Mouse (Mus musculus) stomach, embryonic 16.5 days (tissue): ENCODE measurements around the gene H2afy2. TPM values are rescaled to one million over a fixed set of nuclear protein-coding genes. Genes with fewer than 3 reads are reported as not detected.

Source experiments
- ATAC-seq: fragments of 200-750 bp; cut with Nextera tagmentation; 2 replicates; pipeline ENCODE4 v1.8.0; 2017; ENCODE audit warnings: moderate number of reproducible peaks, moderate TSS enrichment; ENCODE audit not compliant: insufficient read depth, low FRiP score
- H3K27ac ChIP-seq: fragments of 300-500 bp; sonication (generic); 2 replicates; pipeline ENCODE4 v1.5.1; 2014; ENCODE audit warnings: low read length
- H3K27me3 ChIP-seq: fragments of 300-500 bp; sonication (generic); 2 replicates; pipeline ENCODE4 v1.6.1; 2014; ENCODE audit warnings: low read length, control low read depth, mixed read lengths; ENCODE audit not compliant: control insufficient read depth, insufficient read depth
- H3K36me3 ChIP-seq: fragments of 300-500 bp; sonication (generic); 2 replicates; pipeline ENCODE4 v1.6.1; 2014; ENCODE audit warnings: low read length; ENCODE audit not compliant: control insufficient read depth, insufficient read depth
- H3K4me1 ChIP-seq: fragments of 300-500 bp; sonication (generic); 2 replicates; pipeline ENCODE4 v1.6.1; 2014; ENCODE audit warnings: low read length, control low read depth, mixed read lengths; ENCODE audit not compliant: control insufficient read depth, insufficient read depth
- H3K4me2 ChIP-seq: fragments of 300-500 bp; sonication (generic); 2 replicates; pipeline ENCODE4 v1.6.1; 2014; ENCODE audit warnings: low read depth, low read length, mixed read lengths
- H3K4me3 ChIP-seq: fragments of 300-500 bp; sonication (generic); replicated peaks from 2 replicates; pipeline ENCODE4 v1.5.1; 2014; ENCODE audit warnings: mild to moderate bottlenecking, low read length
- H3K9ac ChIP-seq: fragments of 300-500 bp; sonication (generic); 2 replicates; pipeline ENCODE4 v1.6.1; 2014; ENCODE audit warnings: low read length
- H3K9me3 ChIP-seq: fragments of 300-500 bp; sonication (generic); replicated peaks from 2 replicates; pipeline ENCODE4 v1.6.1; 2016; ENCODE audit warnings: low read length, control low read depth; ENCODE audit not compliant: control insufficient read depth
- WGBS: fragments of 180-500 bp; shearing (Covaris S2); extraction: QIAGEN DNeasy Blood & Tissue Kit; methylation state at CpG from one replicate; pipeline ENCODE4 v1.1.7; 2014; 5-methylcytosine and 5-hydroxymethylcytosine counted together
- polyA plus RNA-seq: library from polyadenylated mRNA; unstranded; fragments of >200 nt; fragmentation: Nextera tagmentation; extraction: Ambion mirVana; gene quantifications from 2 replicates; pipeline ENCODE4 v1.2.1, GENCODE M21; 2015

The H2afy2 gene
- polyA plus RNA-seq, 1 experiment from 2014 or later: 86.3 TPM

DNA sequence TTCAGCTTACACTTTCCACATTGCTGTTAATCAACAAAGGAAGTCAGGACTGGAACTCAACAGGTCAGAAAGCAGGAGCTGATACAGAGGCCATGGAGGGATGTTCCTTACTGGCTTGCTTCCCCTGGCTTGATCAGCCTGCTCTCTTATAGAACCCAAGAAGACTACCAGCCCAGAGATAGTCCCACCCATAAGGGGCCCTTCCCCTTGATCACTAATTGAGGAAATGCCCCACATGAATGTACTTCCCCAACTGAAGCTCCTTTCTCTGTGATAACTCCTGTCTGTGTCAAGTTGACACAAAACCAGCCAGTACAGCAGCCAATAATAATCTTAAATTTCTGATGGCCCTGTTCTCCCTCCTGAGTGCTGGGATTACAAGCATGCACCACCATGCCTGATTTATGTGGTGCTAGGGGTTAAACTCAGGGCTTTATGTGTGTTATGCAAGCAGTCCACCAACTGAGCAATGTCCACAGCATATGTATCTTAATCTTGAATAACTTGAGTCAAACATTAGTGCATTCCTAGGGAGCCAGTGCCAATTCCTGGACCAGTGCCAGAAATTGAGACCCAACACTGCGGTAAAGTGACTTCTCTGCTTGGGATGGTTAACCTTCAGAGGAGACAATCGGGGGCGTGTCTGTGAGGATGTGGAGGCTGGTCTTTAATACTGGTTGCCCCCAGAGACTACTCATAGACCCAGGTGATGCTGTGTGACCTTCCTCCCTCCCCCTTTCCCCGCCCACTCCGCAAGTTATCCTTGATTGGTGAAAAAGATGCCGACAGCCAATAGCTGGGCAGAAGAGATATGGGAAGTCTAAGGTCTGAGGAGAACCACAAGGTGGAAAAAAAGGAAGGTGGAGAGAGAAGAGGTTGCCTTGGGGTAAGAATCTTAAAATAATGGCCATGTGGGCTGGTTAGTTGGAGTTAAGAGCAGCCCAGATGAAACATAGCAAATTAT, 77.3 kb downstream of the H2afy2 start:
- 70% methylated on average over 6 of the region's 6 CpGs for WGBS
- H3K36me3 ChIP-seq: peaks cover 13% of the 10 kb centered on the region
- no peaks in the 10 kb centered on the region for H3K9me3 ChIP-seq
- H3K4me1 ChIP-seq: 0 out of 2 replicates have a peak, but pooled peaks cover 3% of the 10 kb centered on the region
- no peak overlapping the region for H3K27ac ChIP-seq
- no peak overlapping the region for H3K9ac ChIP-seq
- no peak; the same call in 1 of the 2 replicates for ATAC-seq
- H3K27me3 ChIP-seq: no peaks in the 10 kb centered on the region
- no peak overlapping the region for H3K4me2 ChIP-seq
- H3K4me3 ChIP-seq: no peak overlapping the region

DNA sequence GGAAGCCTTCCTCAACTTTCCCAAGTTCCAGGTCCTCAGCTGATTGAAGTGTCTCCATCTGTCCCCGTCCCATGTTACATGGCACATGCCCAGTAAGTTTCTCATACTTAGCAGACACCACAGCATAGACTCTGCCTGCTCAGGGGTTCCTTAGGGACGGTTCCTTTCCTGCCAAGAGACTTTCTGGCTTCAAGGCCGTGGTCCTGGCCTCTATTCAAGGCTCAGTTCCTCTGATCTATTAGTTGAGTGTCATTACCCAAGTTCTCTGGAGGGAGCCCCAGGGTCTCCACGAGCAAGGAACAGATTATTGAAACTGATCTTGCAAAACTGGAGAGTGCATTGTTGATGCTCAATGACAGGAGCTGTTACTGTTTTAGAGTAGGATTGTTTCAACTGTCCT, 79.3 kb downstream of the H2afy2 start:
- no peak for ATAC-seq
- Histone ChIP-seq H3K36me3 (peaks cover 15% of the 10 kb centered on the region), H3K9ac (no peak overlapping the region), H3K4me3 (no peak overlapping the region), H3K4me1 (0 out of 2 replicates have a peak, but pooled peaks cover 3% of the 10 kb centered on the region), H3K4me2 (no peak overlapping the region), H3K9me3 (no peaks in the 10 kb centered on the region), H3K27me3 (no peaks in the 10 kb centered on the region), H3K27ac (no peak overlapping the region)
- WGBS: 70% methylated on average over 4 of the region's 4 CpGs

DNA sequence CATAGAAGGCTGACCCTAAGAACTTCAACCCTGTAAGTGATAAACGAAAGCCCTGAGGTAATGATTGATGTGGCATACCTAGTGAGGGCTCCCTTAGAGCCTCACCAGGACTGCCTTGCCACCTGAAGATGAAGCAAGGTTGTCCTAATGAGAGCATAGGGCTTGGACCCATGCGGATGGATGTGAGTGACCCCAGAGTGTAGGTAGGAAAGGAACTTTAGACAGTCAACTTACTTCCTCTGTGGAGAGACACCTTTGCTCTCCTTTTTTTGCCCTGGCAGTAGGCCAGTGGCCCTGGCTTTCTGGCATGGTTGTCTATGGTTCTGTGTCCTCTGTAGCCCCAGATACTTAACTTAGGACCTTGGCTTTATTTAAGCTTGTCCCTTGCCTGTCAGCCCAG, 86.9 kb downstream of the H2afy2 start:
- Histone ChIP-seq H3K27ac (no peak overlapping the region), H3K27me3 (no peaks in the 10 kb centered on the region), H3K4me3 (peak overlapping the region; percentile 89), H3K4me1 (peaks cover 15% of the 10 kb centered on the region), H3K9ac (peak overlapping the region; percentile 83), H3K36me3 (peaks cover 4% of the 10 kb centered on the region; the same call in 1 of the 2 replicates), H3K9me3 (no peaks in the 10 kb centered on the region), H3K4me2 (peak overlapping the region; percentile 100)
- WGBS: 74% methylated on average over 2 of the region's 2 CpGs
- no peak for ATAC-seq

DNA sequence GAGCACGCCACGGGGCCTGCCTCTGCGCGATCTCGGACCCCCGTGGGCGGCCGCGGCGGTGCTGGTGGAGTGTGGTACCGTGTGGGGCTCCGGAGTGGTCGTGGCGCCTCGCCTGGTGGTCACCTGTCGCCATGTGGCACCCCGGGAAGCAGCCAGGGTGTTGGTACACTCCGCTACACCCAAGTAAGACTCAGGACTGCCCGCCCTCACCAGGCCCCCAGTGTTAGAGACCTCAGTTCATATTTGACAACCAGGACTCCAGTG, 87.5 kb downstream of the H2afy2 start:
- no peaks in the 10 kb centered on the region for H3K9me3 ChIP-seq
- no peaks in the 10 kb centered on the region for H3K27me3 ChIP-seq
- WGBS: 9% methylated on average over 19 of the region's 19 CpGs
- H3K4me1 ChIP-seq: peaks cover 15% of the 10 kb centered on the region
- peak overlapping the region; percentile 89 for H3K4me3 ChIP-seq
- peak overlapping the region; percentile 83 for H3K9ac ChIP-seq
- H3K36me3 ChIP-seq: peaks cover 2% of the 10 kb centered on the region; the same call in 1 of the 2 replicates
- H3K4me2 ChIP-seq: peak overlapping the region; percentile 100
- H3K27ac ChIP-seq: no peak overlapping the region
- ATAC-seq: no peak

DNA sequence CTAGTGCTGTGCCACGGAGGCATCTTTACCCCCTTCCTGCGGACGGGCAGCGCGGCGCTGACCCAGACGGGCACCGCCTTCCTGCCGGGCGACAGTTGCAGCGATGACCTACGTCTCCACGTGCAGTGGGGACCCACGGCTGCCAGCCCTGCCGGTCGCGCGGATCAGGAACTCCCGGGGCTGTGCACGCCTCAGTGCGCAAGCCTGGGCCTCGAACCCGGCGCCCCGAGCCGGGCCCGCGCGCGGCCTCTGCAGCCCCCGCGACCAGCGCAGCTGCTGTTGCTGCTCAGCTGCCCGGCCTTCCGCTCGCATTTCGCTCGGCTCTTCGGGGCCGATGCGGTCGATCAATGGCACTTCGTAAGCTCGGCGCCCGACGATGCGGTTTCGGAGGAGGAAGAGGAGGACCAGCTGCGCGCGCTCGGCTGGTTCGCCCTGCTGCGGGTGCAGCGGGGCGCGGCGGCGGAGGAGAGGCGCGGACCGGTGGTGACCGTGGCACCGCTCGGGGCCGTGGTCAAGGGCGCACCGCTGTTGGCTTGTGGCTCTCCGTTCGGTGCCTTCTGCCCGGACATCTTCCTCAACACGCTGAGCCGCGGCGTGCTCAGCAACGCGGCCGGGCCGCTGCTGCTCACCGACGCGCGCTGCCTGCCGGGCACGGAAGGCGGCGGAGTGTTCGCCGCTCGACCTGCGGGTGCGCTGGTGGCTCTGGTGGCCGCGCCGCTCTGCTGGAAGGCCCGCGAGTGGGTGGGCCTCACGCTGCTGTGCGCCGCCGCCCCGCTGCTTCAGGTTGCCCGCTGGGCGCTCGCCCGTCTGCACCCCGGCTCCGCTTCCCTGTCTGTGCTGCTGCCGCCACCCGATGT, 88.0 kb downstream of the H2afy2 start:
- no peaks in the 10 kb centered on the region for H3K27me3 ChIP-seq
- 0 out of 2 replicates have a peak overlapping the region, but pooled peaks have one; percentile 30 for H3K27ac ChIP-seq
- H3K36me3 ChIP-seq: peaks cover 5% of the 10 kb centered on the region; the same call in 1 of the 2 replicates
- H3K4me2 ChIP-seq: peak overlapping the region; percentile 100
- peak overlapping the region; percentile 83 for H3K9ac ChIP-seq
- peak overlapping the region; percentile 89 for H3K4me3 ChIP-seq
- H3K4me1 ChIP-seq: peaks cover 15% of the 10 kb centered on the region
- WGBS: under 1% methylated on average over 111 of the region's 111 CpGs
- ATAC-seq: peak; percentile 49
- no peaks in the 10 kb centered on the region for H3K9me3 ChIP-seq

DNA sequence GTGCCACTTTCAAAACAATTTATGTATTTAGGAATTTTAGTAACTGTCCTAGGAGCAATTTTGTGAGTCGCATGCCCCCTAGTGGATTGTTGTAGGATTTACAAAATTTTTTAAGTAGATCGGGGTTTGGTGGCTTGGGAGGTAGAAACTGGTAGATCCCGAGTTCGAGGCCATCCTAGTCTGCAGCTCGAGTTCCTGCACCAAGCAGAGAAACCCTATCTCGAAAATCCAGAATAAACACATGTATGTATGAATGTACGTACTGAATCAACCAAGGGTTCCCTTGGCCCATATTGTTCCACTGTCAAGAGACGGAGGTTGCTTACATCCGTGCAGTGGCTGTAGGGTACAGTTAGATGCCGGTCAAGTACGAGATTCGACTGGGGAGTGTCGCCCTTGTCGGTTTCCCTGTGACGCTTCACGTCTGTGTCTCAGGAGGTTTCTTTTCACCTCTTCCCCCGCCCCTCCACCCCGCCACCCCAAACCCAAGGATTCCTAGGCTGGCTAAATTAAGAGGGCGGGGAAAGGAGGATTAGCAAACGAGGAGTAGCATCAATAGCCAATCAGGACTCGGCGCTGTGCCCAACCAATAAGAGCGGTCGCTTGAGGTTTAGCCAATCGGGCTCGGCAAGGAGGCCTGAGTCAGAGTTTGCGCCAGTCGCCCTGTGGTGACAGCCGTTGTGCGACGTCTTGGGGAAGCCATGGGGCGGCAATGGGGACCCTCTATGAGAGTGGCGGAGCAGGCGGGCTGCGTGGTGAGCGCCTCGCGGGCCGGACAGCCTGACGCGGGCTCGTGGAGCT, 88.9 kb downstream of the H2afy2 start, which contains the start of gene Tysnd1:
Tysnd1 (plus strand) TSS at position 645 of the 801 bp plus-strand sequence.
- H3K4me3 ChIP-seq: peak within 1 kb of the TSS; percentile 89
- peaks cover 2% of the 10 kb centered on the region; the same call in 1 of the 2 replicates for H3K36me3 ChIP-seq
- peak within 1 kb of the TSS; percentile 59 for H3K27ac ChIP-seq
- WGBS: under 1% methylated on average over 42 of the region's 42 CpGs
- H3K9me3 ChIP-seq: no peaks in the 10 kb centered on the region
- no peaks in the 10 kb centered on the region for H3K27me3 ChIP-seq
- peak within 1 kb of the TSS; percentile 100 for H3K4me2 ChIP-seq
- H3K9ac ChIP-seq: peak within 1 kb of the TSS; percentile 83
- H3K4me1 ChIP-seq: peaks cover 15% of the 10 kb centered on the region
- ATAC-seq: peak; percentile 96

DNA sequence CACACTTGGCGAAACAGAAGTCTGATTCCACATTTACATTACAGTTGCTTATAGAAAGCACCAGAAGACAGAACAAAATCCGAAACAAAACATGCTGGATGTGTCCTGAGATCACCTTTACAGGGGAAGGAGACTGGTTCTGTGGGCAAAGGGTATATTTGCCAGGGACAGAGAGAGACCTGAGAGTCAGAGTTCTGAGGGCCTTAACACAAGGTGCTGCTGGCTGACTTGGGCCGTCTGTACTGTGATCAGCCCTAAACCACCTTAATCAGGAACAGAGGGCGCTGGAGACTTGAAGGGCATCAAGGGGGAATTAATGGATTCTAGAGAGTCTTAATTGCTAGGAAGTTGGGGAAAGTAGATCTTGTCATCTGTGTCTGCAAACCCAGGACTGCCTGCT, 90.4 kb downstream of the H2afy2 start:
- H3K4me2 ChIP-seq: no peak overlapping the region
- H3K4me1 ChIP-seq: peaks cover 15% of the 10 kb centered on the region
- ATAC-seq: no peak
- no peak overlapping the region for H3K9ac ChIP-seq
- H3K36me3 ChIP-seq: peaks cover 6% of the 10 kb centered on the region; the same call in 1 of the 2 replicates
- 74% methylated on average over 4 of the region's 4 CpGs for WGBS
- H3K27ac ChIP-seq: no peak overlapping the region
- H3K9me3 ChIP-seq: no peaks in the 10 kb centered on the region
- no peak overlapping the region for H3K4me3 ChIP-seq
- no peaks in the 10 kb centered on the region for H3K27me3 ChIP-seq

DNA sequence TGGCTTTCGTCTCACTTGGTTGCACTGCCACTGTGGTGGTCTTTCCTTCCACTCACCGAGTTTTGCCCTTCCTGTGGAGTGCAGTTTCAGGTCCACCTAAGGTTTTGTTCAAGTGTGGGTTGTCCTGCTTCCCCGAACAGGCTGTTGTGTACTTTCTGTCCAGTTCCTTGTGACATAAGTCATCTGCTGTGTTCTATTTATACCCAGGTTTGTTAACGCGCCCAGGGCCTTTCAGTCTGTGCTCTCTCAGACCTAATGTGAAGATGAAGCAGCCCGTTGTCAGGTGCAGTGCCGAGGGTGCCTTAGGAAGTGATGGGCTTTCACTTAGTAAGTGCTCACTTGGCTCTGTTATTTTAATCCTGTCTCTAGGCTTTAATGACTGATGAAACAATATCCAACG, 94.5 kb downstream of the H2afy2 start:
- no peaks in the 10 kb centered on the region for H3K4me1 ChIP-seq
- WGBS: 80% methylated on average over 8 of the region's 8 CpGs
- H3K9me3 ChIP-seq: no peaks in the 10 kb centered on the region

More for the DNA sequence above, 94.5 kb downstream of the H2afy2 start:
- Histone ChIP-seq H3K4me3 (no peak overlapping the region), H3K9ac (no peak overlapping the region), H3K4me2 (no peak overlapping the region), H3K27ac (no peak overlapping the region), H3K36me3 (peaks cover 21% of the 10 kb centered on the region; the same call in 1 of the 2 replicates), H3K27me3 (no peaks in the 10 kb centered on the region)
- no peak for ATAC-seq
